Comparison of ENCODE assay signal across 10 mouse cellular contexts in the genomic region with DNA sequence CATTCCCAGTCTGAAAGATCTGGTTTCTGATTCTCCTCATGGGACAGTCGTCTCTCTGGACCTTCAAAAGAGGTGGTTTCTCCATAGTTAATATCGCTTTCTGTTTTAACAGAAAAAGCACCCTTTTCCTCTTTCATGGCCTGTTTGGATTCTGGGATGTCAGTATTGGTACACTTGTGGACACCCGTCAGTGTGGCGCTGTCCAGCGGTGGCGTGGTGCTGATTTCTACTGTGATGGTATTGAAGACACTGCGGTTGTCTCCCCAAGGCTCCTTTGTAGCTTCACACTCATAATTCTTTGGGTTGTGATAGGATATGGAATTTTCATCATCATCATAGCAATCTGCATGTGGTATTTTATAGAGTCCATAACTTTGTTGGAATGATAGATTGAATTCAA. TPM values are rescaled to one million over a fixed set of nuclear protein-coding genes. Genes with fewer than 3 reads are reported as not detected.
DNase-seq lines count a peak whose midpoint lies in the region; ATAC-seq lines count a peak whose summit lies in the region.
"Had no signal": no experiment of that assay in that cellular context is flagged by ENCODE, and none has a peak within 500 bp of the region (broad histone marks: within the 10 kb centered on the region; RNA-seq: fewer than 3 reads in every experiment).

No protein-coding gene starts in this region.

- no peaks in the 10 kb centered on the region for H3K9me3 ChIP-seq in kidney, embryonic 14.5 days (ENCODE audit: control insufficient read depth, low read length)

- DNase-seq in kidney, postnatal 14 days: peak; percentile 16
- peak; percentile 34 for DNase-seq in Muller cell, postnatal 12 days (ENCODE audit: inconsistent ontology term)
- no peak for DNase-seq in cerebellum, adult 18-20 months
- no peak for DNase-seq in frontal cortex, postnatal 10 days (ENCODE audit: low spot score in 2 of 2)
- DNase-seq: cerebellum, adult 9-11 months; thymus, postnatal 25 days had no signal

- no peak overlapping the region for H3K4me2 ChIP-seq in kidney, embryonic 14.5 days (replicated peaks; ENCODE audit: low read depth, low read length)

- H3K27me3 ChIP-seq in kidney, embryonic 14.5 days (ENCODE audit: control insufficient read depth, insufficient read depth, low read length): no peaks in the 10 kb centered on the region

- H3K4me1 ChIP-seq in kidney, embryonic 14.5 days (ENCODE audit: control insufficient read depth, insufficient read depth, low read length): no peaks in the 10 kb centered on the region

- no peak for ATAC-seq in kidney, embryonic 14.5 days (ENCODE audit: low FRiP score, low TSS enrichment)
- peak; percentile 74; the same call in 1 of the 2 replicates for ATAC-seq in common myeloid progenitor, adult 5-6 weeks (replicated peaks; ENCODE audit: low read depth, poor library complexity, severe bottlenecking)
- ATAC-seq in megakaryocyte progenitor cell, adult 5-6 weeks (replicated peaks; ENCODE audit: poor library complexity): peak; percentile 68
- ATAC-seq: intestine, embryonic 16.5 days had no signal

- H3K9ac ChIP-seq in kidney, embryonic 14.5 days (ENCODE audit: low read depth, low read length): no peak overlapping the region

- H3K36me3 ChIP-seq in kidney, embryonic 14.5 days (ENCODE audit: control insufficient read depth, insufficient read depth, low read length): no peaks in the 10 kb centered on the region

- 25% methylated on average over 7 of the region's 7 CpGs for WGBS in kidney, embryonic 14.5 days

- H3K27ac ChIP-seq in kidney, embryonic 14.5 days (ENCODE audit: low read depth, low read length): no peak overlapping the region

- H3K4me3 ChIP-seq in kidney, embryonic 14.5 days (ENCODE audit: low read length): no peak overlapping the region

RNA-seq across cellular contexts. Expression of gene Gpr149, which starts 10.1 kb away (rescaled TPM):
- not detected in 2 replicates for polyA plus RNA-seq in kidney, embryonic 14.5 days (2014; fragmentation: Nextera tagmentation; extraction: Ambion mirVana)
- not detected in 2 replicates for total RNA-seq in common myeloid progenitor, adult 5-6 weeks (2017)
- not detected in 2 replicates for total RNA-seq in megakaryocyte progenitor cell, adult 5-6 weeks (2015)
- not detected in 2 replicates for total RNA-seq in megakaryocyte progenitor cell, adult 5-6 weeks (2017)

Comparison
In these comparisons a context has a peak if more than half of its experiments do, and no peak if none do; other contexts are left out.
1. DNase-seq: peak in kidney, postnatal 14 days (single experiment) and Muller cell, postnatal 12 days (single experiment); none in cerebellum, adult 18-20 months (0 of 2) and frontal cortex, postnatal 10 days (0 of 2).